Mouse (Mus musculus): ENCODE results near the gene Supt20. TPM values are rescaled to one million over a fixed set of nuclear protein-coding genes. Genes with fewer than 3 reads are reported as not detected.

Gene Supt20
- polyA plus RNA-seq, 1 experiment, result 0.21 TPM

DNA sequence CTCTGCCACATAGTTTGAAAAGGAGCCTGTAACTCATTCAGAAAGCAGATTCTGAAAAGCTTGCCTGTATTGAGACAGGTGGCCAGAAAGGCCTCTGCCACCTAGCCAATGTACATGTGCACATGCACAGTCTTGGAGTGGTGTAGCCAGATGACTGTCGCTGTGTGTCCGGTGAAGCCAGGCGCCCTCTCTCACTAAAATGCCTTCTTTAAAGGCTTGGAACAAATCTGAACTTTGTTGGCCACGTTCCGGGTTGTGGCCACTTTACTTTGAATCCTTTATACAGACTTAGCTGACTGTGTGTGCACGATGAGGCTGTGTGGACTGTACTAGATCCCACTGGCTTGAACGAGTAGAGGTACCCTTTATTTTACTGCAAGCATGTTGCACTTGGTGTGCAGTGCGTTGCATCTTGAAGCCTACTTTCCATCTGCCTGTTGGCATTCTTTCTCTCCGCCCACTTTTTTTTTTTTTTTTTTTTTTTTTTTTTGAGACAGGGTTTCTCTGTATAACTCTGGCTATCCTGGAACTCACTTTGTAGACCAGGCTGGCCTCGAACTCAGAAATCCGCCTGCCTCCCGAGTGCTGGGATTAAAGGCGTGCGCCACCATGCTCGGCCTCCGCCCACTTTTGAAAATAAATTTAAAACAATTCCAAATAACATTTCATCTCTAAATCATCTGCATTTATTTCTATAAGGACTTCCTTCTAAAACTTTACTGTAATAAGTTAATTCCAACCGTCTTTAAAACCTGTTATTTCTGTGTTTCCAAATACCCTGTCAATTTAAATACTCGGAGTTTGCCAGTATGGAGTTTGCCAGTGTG lies 43.7 kb downstream of the Supt20 start:
- H3K4me1 ChIP-seq (ENCODE audit: control insufficient read depth), result peaks cover 35% of the 10 kb centered on the region
- peak overlapping the region; percentile 79 for H3K4me3 ChIP-seq (replicated peaks)
- no peaks in the 10 kb centered on the region for H3K9me3 ChIP-seq (ENCODE audit: control insufficient read depth, low read length)
- TF ChIP-seq GATA1 (IDR thresholded peaks at IDR 0.05; ENCODE audit: low read length) (no peak), TAL1 (IDR thresholded peaks at IDR 0.05; ENCODE audit: low read length) (no peak)
- H3K27me3 ChIP-seq (ENCODE audit: control insufficient read depth), result no peaks in the 10 kb centered on the region
- peaks cover 46% of the 10 kb centered on the region for H3K36me3 ChIP-seq (ENCODE audit: control insufficient read depth)

DNA sequence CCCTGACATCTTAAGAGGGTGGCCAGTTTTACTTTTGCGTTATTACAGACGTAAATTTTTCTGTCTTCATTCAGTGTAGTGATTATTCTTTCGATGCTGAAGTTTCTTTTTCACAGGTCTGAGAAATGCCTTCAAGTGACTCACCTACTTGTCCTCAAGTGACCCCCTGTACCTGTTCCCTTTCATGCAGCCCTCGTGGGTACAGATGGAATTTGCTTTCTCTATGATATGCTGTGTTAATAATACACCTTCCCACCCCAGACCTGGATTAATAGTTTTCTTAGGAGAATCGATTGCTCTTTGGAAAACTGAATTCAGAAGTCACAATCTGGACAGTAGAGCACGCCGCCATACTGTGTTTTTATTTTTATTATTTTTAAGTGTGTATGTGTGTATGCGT lies 44.7 kb downstream of the Supt20 start:
- Histone ChIP-seq H3K9me3 (ENCODE audit: control insufficient read depth, low read length) (no peaks in the 10 kb centered on the region), H3K4me1 (ENCODE audit: control insufficient read depth) (peaks cover 30% of the 10 kb centered on the region), H3K27me3 (ENCODE audit: control insufficient read depth) (no peaks in the 10 kb centered on the region), H3K4me3 (replicated peaks) (no peak overlapping the region), H3K36me3 (ENCODE audit: control insufficient read depth) (peaks cover 46% of the 10 kb centered on the region)
- TF ChIP-seq TAL1 (IDR thresholded peaks at IDR 0.05; ENCODE audit: low read length) (no peak), GATA1 (IDR thresholded peaks at IDR 0.05; ENCODE audit: low read length) (no peak)

DNA sequence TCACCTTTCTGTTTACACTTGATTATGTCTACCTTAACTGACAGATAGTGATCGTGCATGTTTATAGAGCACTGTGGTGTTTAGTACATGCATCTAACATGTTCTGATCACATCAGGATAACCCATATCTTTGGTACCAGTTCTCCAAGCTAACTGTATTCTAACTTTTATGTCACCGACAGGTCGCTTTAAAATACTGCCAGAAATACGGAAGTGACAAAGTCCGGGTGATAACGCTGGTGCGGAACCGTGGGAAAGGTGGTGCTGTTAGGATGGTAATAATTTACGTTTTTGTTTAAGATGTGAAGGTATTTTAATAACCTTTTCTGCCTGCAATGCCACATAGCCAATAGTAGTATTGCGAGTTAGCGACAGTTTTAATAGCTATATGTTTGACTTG lies 49.4 kb downstream of the Supt20 start:
- no peak overlapping the region for H3K4me3 ChIP-seq (replicated peaks)
- H3K27me3 ChIP-seq (ENCODE audit: control insufficient read depth), result no peaks in the 10 kb centered on the region
- TF ChIP-seq TAL1 (IDR thresholded peaks at IDR 0.05; ENCODE audit: low read length) (no peak), GATA1 (IDR thresholded peaks at IDR 0.05; ENCODE audit: low read length) (no peak)
- H3K36me3 ChIP-seq (ENCODE audit: control insufficient read depth), result peaks cover 78% of the 10 kb centered on the region
- H3K4me1 ChIP-seq (ENCODE audit: control insufficient read depth), result no peaks in the 10 kb centered on the region
- H3K9me3 ChIP-seq (ENCODE audit: control insufficient read depth, low read length), result no peaks in the 10 kb centered on the region

DNA sequence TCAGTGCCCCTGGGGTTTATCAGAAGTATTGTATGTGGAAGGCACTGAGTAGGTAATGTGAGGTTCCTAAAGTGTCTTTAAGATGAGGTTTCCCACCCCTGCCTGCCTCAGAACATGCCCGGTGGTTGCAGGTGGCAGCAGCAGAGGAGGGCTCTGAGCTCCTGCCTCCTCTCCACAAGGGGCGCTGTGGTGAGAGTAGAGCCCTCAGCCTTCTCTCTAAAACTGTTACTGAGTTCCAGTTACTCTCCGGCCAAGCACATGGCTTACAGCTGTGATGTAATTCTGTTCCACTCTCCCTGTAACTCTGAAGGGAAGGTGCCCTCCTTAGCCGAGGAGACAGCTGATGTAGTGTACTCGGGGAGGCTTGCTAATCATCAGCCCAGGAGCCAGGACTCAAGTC lies 53.2 kb downstream of the Supt20 start:
- Histone ChIP-seq H3K4me3 (replicated peaks) (no peak overlapping the region), H3K4me1 (ENCODE audit: control insufficient read depth) (no peaks in the 10 kb centered on the region), H3K9me3 (ENCODE audit: control insufficient read depth, low read length) (no peaks in the 10 kb centered on the region), H3K27me3 (ENCODE audit: control insufficient read depth) (no peaks in the 10 kb centered on the region), H3K36me3 (ENCODE audit: control insufficient read depth) (peaks cover 93% of the 10 kb centered on the region)
- no peak for TF ChIP-seq TAL1 (IDR thresholded peaks at IDR 0.05; ENCODE audit: low read length)
- TF ChIP-seq GATA1 (IDR thresholded peaks at IDR 0.05; ENCODE audit: low read length), result no peak

DNA sequence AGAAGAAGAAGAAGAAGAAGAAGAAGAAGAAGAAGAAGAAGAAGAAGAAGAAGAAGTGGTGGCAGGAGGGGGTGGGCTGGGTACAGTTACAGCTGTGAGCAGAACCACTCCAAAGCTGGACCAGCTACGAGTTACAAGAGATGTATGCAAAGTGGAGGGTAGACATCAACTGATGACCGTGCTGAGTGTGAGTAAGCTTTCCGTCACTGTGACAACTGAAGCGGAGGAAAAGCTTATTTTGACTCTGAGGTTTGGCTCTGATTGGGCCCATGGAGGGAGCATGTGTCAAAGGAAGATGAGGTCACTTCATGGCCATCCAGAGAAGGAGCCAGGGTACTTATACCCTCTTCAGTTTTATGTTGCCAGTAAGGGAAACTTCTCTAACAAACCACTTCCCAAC lies 60.8 kb downstream of the Supt20 start:
- Histone ChIP-seq H3K27me3 (ENCODE audit: control insufficient read depth) (peaks cover 29% of the 10 kb centered on the region), H3K9me3 (ENCODE audit: control insufficient read depth, low read length) (no peaks in the 10 kb centered on the region), H3K4me3 (replicated peaks) (no peak overlapping the region), H3K4me1 (ENCODE audit: control insufficient read depth) (no peaks in the 10 kb centered on the region), H3K36me3 (ENCODE audit: control insufficient read depth) (peaks cover 25% of the 10 kb centered on the region)
- TF ChIP-seq GATA1 (IDR thresholded peaks at IDR 0.05; ENCODE audit: low read length) (no peak), TAL1 (IDR thresholded peaks at IDR 0.05; ENCODE audit: low read length) (no peak)

DNA sequence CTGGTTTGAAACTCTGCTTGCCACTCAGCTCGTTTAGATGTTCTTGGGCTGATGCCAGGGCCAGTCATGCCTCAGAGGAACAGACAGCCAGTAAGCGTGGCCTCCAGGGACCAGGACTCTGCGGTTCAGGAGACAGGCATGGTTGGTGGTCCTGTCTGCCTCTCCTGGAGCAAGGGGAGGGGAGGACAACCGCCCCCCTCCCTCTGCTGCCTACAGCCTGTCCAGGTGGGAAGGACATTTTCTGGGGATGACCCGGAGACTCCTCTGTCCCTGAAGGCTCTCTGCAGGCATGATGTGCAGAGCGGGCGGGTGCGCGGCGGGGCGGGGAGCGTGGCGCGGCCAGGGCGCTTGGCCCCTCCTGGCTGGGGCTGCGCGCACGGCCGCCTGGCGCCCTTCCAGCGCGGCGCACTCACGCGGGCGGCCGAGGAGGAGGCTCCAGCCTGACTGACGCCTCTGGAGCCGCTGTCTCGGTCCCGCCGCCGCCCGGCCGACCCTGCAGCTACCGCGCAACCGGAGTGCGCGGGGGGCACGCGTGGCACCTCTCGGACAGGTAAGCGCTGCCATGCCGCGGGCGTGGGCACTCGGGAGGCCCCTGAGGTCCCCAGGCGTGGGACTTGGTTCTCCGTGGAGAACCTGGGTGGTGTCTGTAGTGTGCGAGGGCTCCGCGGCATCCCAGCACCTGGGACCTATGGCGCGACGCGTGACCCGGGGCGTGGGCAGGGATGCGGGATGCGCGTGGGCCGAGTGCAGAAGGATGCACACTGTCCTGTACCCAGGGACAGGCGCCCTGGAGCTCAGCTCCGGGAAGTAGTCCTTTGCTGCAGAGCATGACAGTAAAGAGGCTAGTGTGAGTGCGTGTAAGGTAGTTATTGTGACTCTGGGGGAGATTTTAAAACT lies 62.8 kb downstream of the Supt20 start, which contains the start of gene Smad9:
TSS of gene Smad9 (plus strand) at position 438 of the 897 bp plus-strand sequence.
- TF ChIP-seq GATA1 (IDR thresholded peaks at IDR 0.05; ENCODE audit: low read length) (no peak), TAL1 (IDR thresholded peaks at IDR 0.05; ENCODE audit: low read length) (no peak)
- Histone ChIP-seq H3K4me1 (ENCODE audit: control insufficient read depth) (no peaks in the 10 kb centered on the region), H3K36me3 (ENCODE audit: control insufficient read depth) (peaks cover 7% of the 10 kb centered on the region), H3K4me3 (replicated peaks) (peak within 1 kb of the TSS; percentile 40), H3K27me3 (ENCODE audit: control insufficient read depth) (peaks cover 29% of the 10 kb centered on the region), H3K9me3 (ENCODE audit: control insufficient read depth, low read length) (no peaks in the 10 kb centered on the region)

DNA sequence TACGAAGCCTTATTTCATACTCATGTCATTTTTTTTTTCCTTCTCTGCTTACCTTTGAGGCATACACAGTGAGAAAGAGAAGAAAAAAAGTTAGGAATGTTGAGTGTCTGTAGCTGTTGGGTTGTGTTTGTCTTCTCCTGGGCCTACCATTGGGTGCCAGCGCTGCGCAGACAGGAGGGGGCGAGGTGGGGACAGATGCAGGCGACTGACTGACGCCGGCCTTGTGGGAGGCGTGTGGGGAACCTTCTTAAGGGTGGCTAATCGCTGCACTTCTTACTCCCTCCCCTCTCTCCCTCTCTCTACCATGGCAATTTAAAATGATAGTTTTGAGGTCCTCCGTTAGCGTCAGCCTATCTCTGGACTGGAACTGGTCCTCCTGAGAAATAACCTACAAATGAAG lies 63.5 kb downstream of the Supt20 start:
- Histone ChIP-seq H3K9me3 (ENCODE audit: control insufficient read depth, low read length) (no peaks in the 10 kb centered on the region), H3K36me3 (ENCODE audit: control insufficient read depth) (peaks cover 1% of the 10 kb centered on the region), H3K27me3 (ENCODE audit: control insufficient read depth) (peaks cover 29% of the 10 kb centered on the region), H3K4me3 (replicated peaks) (no peak overlapping the region), H3K4me1 (ENCODE audit: control insufficient read depth) (no peaks in the 10 kb centered on the region)
- no peak for TF ChIP-seq TAL1 (IDR thresholded peaks at IDR 0.05; ENCODE audit: low read length)
- TF ChIP-seq GATA1 (IDR thresholded peaks at IDR 0.05; ENCODE audit: low read length), result no peak

DNA sequence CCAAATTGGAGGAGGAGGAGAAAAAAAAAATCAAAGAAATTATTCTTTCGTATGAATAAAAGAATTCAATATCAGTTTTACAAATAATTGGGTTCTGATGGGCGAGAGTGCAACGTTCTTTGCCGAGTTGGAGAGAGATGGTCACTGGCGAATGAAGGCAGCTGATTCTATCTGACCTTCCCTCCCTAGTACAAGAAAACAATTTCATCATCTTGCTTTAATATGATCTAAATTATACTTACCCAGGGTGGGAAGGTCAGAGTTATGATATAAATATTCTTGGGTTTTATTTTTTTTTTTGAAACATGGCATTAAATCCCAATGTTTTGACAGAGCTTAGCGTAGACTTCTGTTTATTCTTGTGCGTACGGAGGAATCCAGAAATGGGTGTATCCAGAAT lies 64.8 kb downstream of the Supt20 start:
- H3K27me3 ChIP-seq (ENCODE audit: control insufficient read depth), result peaks cover 29% of the 10 kb centered on the region
- H3K9me3 ChIP-seq (ENCODE audit: control insufficient read depth, low read length), result no peaks in the 10 kb centered on the region
- TF ChIP-seq GATA1 (IDR thresholded peaks at IDR 0.05; ENCODE audit: low read length) (no peak), TAL1 (IDR thresholded peaks at IDR 0.05; ENCODE audit: low read length) (no peak)
- H3K36me3 ChIP-seq (ENCODE audit: control insufficient read depth), result no peaks in the 10 kb centered on the region
- H3K4me1 ChIP-seq (ENCODE audit: control insufficient read depth), result no peaks in the 10 kb centered on the region
- H3K4me3 ChIP-seq (replicated peaks), result no peak overlapping the region

DNA sequence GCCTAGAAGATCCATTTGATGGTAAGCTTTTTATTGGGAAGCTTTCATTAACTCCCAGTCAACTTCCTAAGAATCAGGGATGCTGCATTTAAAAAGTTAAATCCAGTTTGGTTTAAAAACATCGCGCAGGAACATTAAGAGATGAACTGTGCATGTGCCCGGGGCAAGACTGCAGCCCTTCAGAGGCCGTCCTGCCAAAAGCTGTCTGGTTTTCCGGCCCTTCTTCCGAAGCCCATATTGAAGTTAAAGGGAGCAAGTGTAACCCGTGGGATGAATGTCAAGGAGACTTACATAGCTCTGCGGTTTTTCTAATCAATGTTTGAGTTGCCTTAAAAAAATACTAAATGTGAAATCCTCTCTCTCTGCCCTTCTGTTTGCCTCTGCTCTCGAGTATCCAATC lies 66.6 kb downstream of the Supt20 start:
- Histone ChIP-seq H3K27me3 (ENCODE audit: control insufficient read depth) (peaks cover 29% of the 10 kb centered on the region), H3K36me3 (ENCODE audit: control insufficient read depth) (no peaks in the 10 kb centered on the region), H3K9me3 (ENCODE audit: control insufficient read depth, low read length) (peaks cover 4% of the 10 kb centered on the region), H3K4me3 (replicated peaks) (no peak overlapping the region), H3K4me1 (ENCODE audit: control insufficient read depth) (no peaks in the 10 kb centered on the region)
- TF ChIP-seq GATA1 (IDR thresholded peaks at IDR 0.05; ENCODE audit: low read length) (no peak), TAL1 (IDR thresholded peaks at IDR 0.05; ENCODE audit: low read length) (no peak)
